Mouse (Mus musculus) thymus, adult 2 months (tissue): Measurements from ENCODE around the gene Rad9a. TPM values are rescaled to one million over a fixed set of nuclear protein-coding genes. Genes with fewer than 3 reads are reported as not detected.

Experiments
- DNase-seq: peaks from one replicate; pipeline ENCODE4 v3.0.0; 2021
- H3K27ac ChIP-seq: fragments of 200-500 bp; 2 replicates; pipeline ENCODE4 v1.5.1; 2012; ENCODE audit warnings: low read length, control low read depth; ENCODE audit not compliant: control insufficient read depth, insufficient read depth
- H3K27me3 ChIP-seq: fragments of 200-500 bp; 2 replicates; pipeline ENCODE4 v1.6.1; 2012; ENCODE audit warnings: mild to moderate bottlenecking, low read length, moderate library complexity, mixed read lengths; ENCODE audit not compliant: control insufficient read depth, insufficient read depth
- H3K36me3 ChIP-seq: fragments of 200-500 bp; 2 replicates; pipeline ENCODE4 v1.6.1; 2012; ENCODE audit warnings: mild to moderate bottlenecking, low read length, moderate library complexity; ENCODE audit not compliant: control insufficient read depth, insufficient read depth
- H3K4me1 ChIP-seq: fragments of 200-500 bp; replicated peaks from 2 replicates; pipeline ENCODE4 v1.6.1; 2012; ENCODE audit warnings: low read length; ENCODE audit not compliant: control insufficient read depth, insufficient read depth
- H3K4me3 ChIP-seq: fragments of 200-500 bp; 2 replicates; pipeline ENCODE4 v1.5.1; 2012; ENCODE audit warnings: mild to moderate bottlenecking, low read length, control low read depth, moderate library complexity; ENCODE audit not compliant: control insufficient read depth, insufficient read depth
- CTCF ChIP-seq: fragments of 200-500 bp; IDR thresholded peaks from 2 replicates; pipeline ENCODE4 v1.5.1; 2012; ENCODE audit warnings: mild to moderate bottlenecking, control low read depth, low read length, moderate library complexity, borderline replicate concordance; ENCODE audit not compliant: control insufficient read depth, poor library complexity, insufficient read depth; ENCODE audit errors: extremely low read depth
- POLR2A ChIP-seq: fragments of 200-500 bp; IDR thresholded peaks from 2 replicates; pipeline ENCODE4 v1.6.1; 2012; ENCODE audit warnings: mild to moderate bottlenecking, low read length, control low read depth, moderate library complexity; ENCODE audit not compliant: control insufficient read depth, poor library complexity, insufficient read depth; ENCODE audit errors: extremely low read depth
- WGBS: fragments of 180-500 bp; shearing (Covaris S2); methylation state at CpG from one replicate; pipeline ENCODE4 v1.1.7; 2018; 5-methylcytosine and 5-hydroxymethylcytosine counted together
- polyA plus RNA-seq: library from polyadenylated mRNA; depleted of rRNA; stranded (reverse); fragments of >200 nt; gene quantifications from 2 replicates; pipeline ENCODE4 v1.2.3, GENCODE M21; 2012; rRNA removed

Rad9a gene
- polyA plus RNA-seq, 1 experiment = 143 TPM

- TF ChIP-seq CTCF = 0 out of 2 replicates have a peak, but pooled peaks have one; percentile 3
- no peak for TF ChIP-seq POLR2A
Measured at GRCm38 (mm10) chr19:4148819-4149218, 52.6 kb downstream of the Rad9a start.

GRCm38 (mm10) chr19:4148491-4148806 is 53.0 kb downstream of the Rad9a start, which contains the start of gene Coro1b:
Coro1b (plus strand) TSS chr19:4148619.
- H3K4me3 ChIP-seq = peak within 1 kb of the TSS; percentile 76
- peaks cover 9% of the 10 kb centered on the region; the same call in 1 of the 2 replicates for H3K36me3 ChIP-seq
- H3K4me1 ChIP-seq = peaks cover 59% of the 10 kb centered on the region
- H3K27me3 ChIP-seq = no peaks in the 10 kb centered on the region
- WGBS = 1% methylated on average over 32 of the region's 33 CpGs
- peak within 1 kb of the TSS; percentile 67; the same call in 1 of the 2 replicates for H3K27ac ChIP-seq
- peak; percentile 97 for DNase-seq
- TF ChIP-seq POLR2A = peak; percentile 90
- 0 out of 2 replicates have a peak, but pooled peaks have one; percentile 30 for TF ChIP-seq CTCF

More at GRCm38 (mm10) chr19:4148819-4149218, 52.6 kb downstream of the Rad9a start:
- Histone ChIP-seq H3K36me3 (peaks cover 11% of the 10 kb centered on the region; the same call in 1 of the 2 replicates), H3K27ac (peak overlapping the region; percentile 67; the same call in 1 of the 2 replicates), H3K27me3 (no peaks in the 10 kb centered on the region), H3K4me1 (peaks cover 60% of the 10 kb centered on the region), H3K4me3 (peak overlapping the region; percentile 76)
- no peak for DNase-seq
- WGBS = 4% methylated on average over 8 of the region's 8 CpGs

GRCm38 (mm10) chr19:4147782-4148490 is 53.5 kb downstream of the Rad9a start:
- DNase-seq = no peak
- peaks cover 6% of the 10 kb centered on the region; the same call in 1 of the 2 replicates for H3K36me3 ChIP-seq
- TF ChIP-seq CTCF = no peak
- no peak for TF ChIP-seq POLR2A
- no peaks in the 10 kb centered on the region for H3K27me3 ChIP-seq
- H3K27ac ChIP-seq = no peak overlapping the region
- H3K4me1 ChIP-seq = peaks cover 53% of the 10 kb centered on the region
- peak overlapping the region; percentile 76 for H3K4me3 ChIP-seq
- 42% methylated on average over 9 of the region's 9 CpGs for WGBS

- Histone ChIP-seq H3K4me1 (peaks cover 48% of the 10 kb centered on the region), H3K27me3 (no peaks in the 10 kb centered on the region), H3K36me3 (peaks cover 6% of the 10 kb centered on the region; the same call in 1 of the 2 replicates), H3K4me3 (no peak overlapping the region), H3K27ac (no peak overlapping the region; the same call in 1 of the 2 replicates)
- TF ChIP-seq CTCF = no peak
- no peak for TF ChIP-seq POLR2A
- WGBS = 64% methylated on average over 3 of the region's 3 CpGs
- no peak for DNase-seq
Measured at GRCm38 (mm10) chr19:4147022-4147405, 54.4 kb downstream of the Rad9a start.

GRCm38 (mm10) chr19:4146366-4147021 is 55.0 kb downstream of the Rad9a start:
- no peak for TF ChIP-seq CTCF
- TF ChIP-seq POLR2A = no peak
- no peak for DNase-seq
- no peak overlapping the region for H3K4me3 ChIP-seq
- H3K27me3 ChIP-seq = no peaks in the 10 kb centered on the region
- 88% methylated on average over 12 of the region's 12 CpGs for WGBS
- peaks cover 6% of the 10 kb centered on the region; the same call in 1 of the 2 replicates for H3K36me3 ChIP-seq
- H3K4me1 ChIP-seq = peaks cover 48% of the 10 kb centered on the region
- H3K27ac ChIP-seq = no peak overlapping the region

GRCm38 (mm10) chr19:4145936-4146335 is 55.5 kb downstream of the Rad9a start:
- Histone ChIP-seq H3K27me3 (no peaks in the 10 kb centered on the region), H3K36me3 (peaks cover 6% of the 10 kb centered on the region; the same call in 1 of the 2 replicates), H3K4me3 (no peak overlapping the region), H3K4me1 (peaks cover 48% of the 10 kb centered on the region), H3K27ac (no peak overlapping the region)
- TF ChIP-seq POLR2A = no peak
- DNase-seq = no peak
- 96% methylated on average over 5 of the region's 5 CpGs for WGBS

Other genes with a start within 250 kb of the Rad9a start
- 0.33 and 0.97 TPM in 2 replicates for gene Aldh3b3, start 243.0 kb downstream of the Rad9a start, polyA plus RNA-seq
- 7.0 and 7.2 TPM in 2 replicates for gene Aldh3b2, start 229.3 kb downstream of the Rad9a start, polyA plus RNA-seq
- 12.0 and 14.9 TPM in 2 replicates for gene Acy3, start 215.1 kb downstream of the Rad9a start, polyA plus RNA-seq
- gene Tbx10, start 208.9 kb downstream of the Rad9a start, polyA plus RNA-seq = 0.15 and 0.20 TPM in 2 replicates
- 23.6 and 24.9 TPM in 2 replicates for gene Nudt8, start 201.1 kb downstream of the Rad9a start, polyA plus RNA-seq
- gene Gm49405, start 201.0 kb downstream of the Rad9a start, polyA plus RNA-seq = 3.7 and 5.3 TPM in 2 replicates
- gene Doc2g, start 198.3 kb downstream of the Rad9a start, polyA plus RNA-seq = 14.4 and 51.8 TPM in 2 replicates
- 152 and 170 TPM in 2 replicates for gene Ndufv1, start 188.9 kb downstream of the Rad9a start, polyA plus RNA-seq
- 317 and 318 TPM in 2 replicates for gene Gstp1, start 163.7 kb downstream of the Rad9a start, polyA plus RNA-seq
- gene Gstp2, start 155.6 kb downstream of the Rad9a start, polyA plus RNA-seq = 26.9 and 48.8 TPM in 2 replicates
- gene Gstp3, start 142.1 kb downstream of the Rad9a start, polyA plus RNA-seq = 23.6 and 26.4 TPM in 2 replicates
- gene Cabp2, start 120.1 kb downstream of the Rad9a start, polyA plus RNA-seq = 0.42 TPM in 1 of 2 replicates, not detected in the other
- 274 and 296 TPM in 2 replicates for gene Cdk2ap2, start 104.5 kb downstream of the Rad9a start, polyA plus RNA-seq
- 333 and 357 TPM in 2 replicates for gene Pitpnm1, start 101.7 kb downstream of the Rad9a start, polyA plus RNA-seq
- gene Aip, start 75.8 kb downstream of the Rad9a start, polyA plus RNA-seq = 106 and 112 TPM in 2 replicates
- gene Gpr152, start 61.9 kb downstream of the Rad9a start, polyA plus RNA-seq = 0.20 and 0.24 TPM in 2 replicates
- gene Cabp4, start 57.6 kb downstream of the Rad9a start, polyA plus RNA-seq = 0.26 and 0.53 TPM in 2 replicates
- 508 and 533 TPM in 2 replicates for gene Coro1b, start 53.0 kb downstream of the Rad9a start, polyA plus RNA-seq
- gene Ptprcap, start 48.1 kb downstream of the Rad9a start, polyA plus RNA-seq = 1,512 and 1,655 TPM in 2 replicates
- gene Rps6kb2, start 38.3 kb downstream of the Rad9a start, polyA plus RNA-seq = 97.8 and 102 TPM in 2 replicates
- 92.9 and 95.5 TPM in 2 replicates for gene Carns1, start 26.2 kb downstream of the Rad9a start, polyA plus RNA-seq
- gene Tbc1d10c, start 10.4 kb downstream of the Rad9a start, polyA plus RNA-seq = 622 and 718 TPM in 2 replicates
- 897 and 1,014 TPM in 2 replicates for gene Ppp1ca, start 9.6 kb downstream of the Rad9a start, polyA plus RNA-seq
- 32.9 and 36.1 TPM in 2 replicates for gene Clcf1, start 12.6 kb upstream of the Rad9a start, polyA plus RNA-seq
- not detected in 2 replicates for gene AC109138.7, start 12.7 kb upstream of the Rad9a start, polyA plus RNA-seq
- 104 and 117 TPM in 2 replicates for gene Pold4, start 30.2 kb upstream of the Rad9a start, polyA plus RNA-seq
- gene Ssh3, start 67.5 kb upstream of the Rad9a start, polyA plus RNA-seq = 72.7 and 94.1 TPM in 2 replicates
- 56.0 and 61.4 TPM in 2 replicates for gene Ankrd13d, start 81.5 kb upstream of the Rad9a start, polyA plus RNA-seq
- 515 and 528 TPM in 2 replicates for gene Grk2, start 104.6 kb upstream of the Rad9a start, polyA plus RNA-seq
- gene Kdm2a, start 196.6 kb upstream of the Rad9a start, polyA plus RNA-seq = 194 and 210 TPM in 2 replicates
- gene Rhod, start 237.8 kb upstream of the Rad9a start, polyA plus RNA-seq = 2.6 and 2.9 TPM in 2 replicates